Mouse (Mus musculus) MEL (cell line): ENCODE data around the gene Thoc7. TPM values are rescaled to one million over a fixed set of nuclear protein-coding genes. Genes with fewer than 3 reads are reported as not detected.

Experiments
- DNase-seq: peaks from one replicate; pipeline ENCODE4 v3.0.0; 2011; ENCODE audit warnings: low read depth, low spot score
- H3K27ac ChIP-seq: 2 replicates; pipeline ENCODE4 v1.5.1; 2012; ENCODE audit warnings: low read depth, mild to moderate bottlenecking, control low read depth, low read length, moderate library complexity; ENCODE audit not compliant: control insufficient read depth
- H3K27me3 ChIP-seq, 2 experiments: fragments of 150-350 bp in 1 of 2; sonication (generic) in 1 of 2; 2 replicates each; pipeline ENCODE4 v1.6.1; 2012; ENCODE audit warnings: low read length in 2 of 2, mild to moderate bottlenecking in 2 of 2, improper control_type of control experiment in 1 of 2, moderate library complexity in 1 of 2; ENCODE audit not compliant: insufficient read depth in 2 of 2, control insufficient read depth in 1 of 2
- H3K36me3 ChIP-seq, 2 experiments: 2 replicates each; pipeline ENCODE4 v1.6.1; 2012 to 2014; ENCODE audit warnings: low read length in 2 of 2, improper control_type of control experiment in 1 of 2, inconsistent platforms in 1 of 2, mild to moderate bottlenecking in 1 of 2; ENCODE audit not compliant: insufficient read depth in 2 of 2, control insufficient read depth in 1 of 2
- H3K4me1 ChIP-seq, 2 experiments: fragments of 150-350 bp in 1 of 2; sonication (generic) in 1 of 2; 2 replicates each; pipeline ENCODE4 v1.6.1; 2012; ENCODE audit warnings: low read length in 2 of 2, improper control_type of control experiment in 1 of 2, mild to moderate bottlenecking in 1 of 2; ENCODE audit not compliant: insufficient read depth in 2 of 2, control insufficient read depth in 1 of 2
- H3K4me3 ChIP-seq, 2 experiments: fragments of 150-350 bp in 1 of 2; sonication (generic) in 1 of 2; 2 replicates each; pipeline ENCODE4 v1.5.1; 2012; ENCODE audit warnings: low read depth in 2 of 2, low read length in 2 of 2, mild to moderate bottlenecking in 2 of 2, moderate library complexity in 2 of 2, control low read depth in 1 of 2, improper control_type of control experiment in 1 of 2; ENCODE audit not compliant: control insufficient read depth in 1 of 2, insufficient read depth in 1 of 2
- H3K79me2 ChIP-seq: 2 replicates; pipeline ENCODE4 v1.6.1; 2012; ENCODE audit warnings: mild to moderate bottlenecking, low read length, moderate library complexity; ENCODE audit not compliant: control insufficient read depth, poor library complexity, insufficient read depth
- H3K9ac ChIP-seq: 2 replicates; pipeline ENCODE4 v1.6.1; 2012; ENCODE audit warnings: low read depth, mild to moderate bottlenecking, control low read depth, low read length, moderate library complexity; ENCODE audit not compliant: control insufficient read depth, poor library complexity, severe bottlenecking
- H3K9me3 ChIP-seq: fragments of 150-350 bp; sonication (generic); replicated peaks from 2 replicates; pipeline ENCODE4 v1.6.1; 2012; ENCODE audit warnings: mild to moderate bottlenecking, low read length, improper control_type of control experiment, moderate library complexity; ENCODE audit not compliant: insufficient read depth
- CTCF ChIP-seq, 3 experiments: IDR thresholded peaks in 2 of 3; conservative IDR thresholded peaks in 1 of 3; 2 replicates each; pipeline ENCODE4 v1.5.1; 2011 to 2012; ENCODE audit warnings: low read length in 3 of 3, low read depth in 2 of 3, mild to moderate bottlenecking in 2 of 3, improper control_type of control experiment in 1 of 3, inconsistent platforms in 1 of 3, mixed read lengths in 1 of 3, moderate library complexity in 1 of 3; ENCODE audit not compliant: control insufficient read depth in 1 of 3, insufficient read depth in 1 of 3, poor library complexity in 1 of 3, severe bottlenecking in 1 of 3
- E2F4 ChIP-seq: IDR thresholded peaks from 2 replicates; pipeline ENCODE4 v1.6.1; 2011; ENCODE audit warnings: low read depth, low read length, improper control_type of control experiment, borderline replicate concordance
- KAT2A ChIP-seq: conservative IDR thresholded peaks from 2 replicates; pipeline ENCODE4 v1.6.1; 2012; ENCODE audit warnings: low read depth, low read length, improper control_type of control experiment, inconsistent platforms
- RAD21 ChIP-seq: IDR thresholded peaks from 2 replicates; pipeline ENCODE4 v1.6.1; 2011; ENCODE audit warnings: mild to moderate bottlenecking, low read depth, low read length, improper control_type of control experiment
- SMC3 ChIP-seq: IDR thresholded peaks from 2 replicates; pipeline ENCODE4 v1.6.1; 2011; ENCODE audit warnings: low read depth, low read length, improper control_type of control experiment
- TAL1 ChIP-seq: IDR thresholded peaks from 2 replicates; pipeline ENCODE4 v1.6.1; 2012; ENCODE audit warnings: mild to moderate bottlenecking, inconsistent platforms, low read length, moderate library complexity, mixed read lengths
- polyA plus RNA-seq, 2 experiments: library from polyadenylated mRNA; stranded (reverse) in 1 of 2; unstranded in 1 of 2; fragments of >175 nt in 1 of 2; fragments of >200 nt in 1 of 2; gene quantifications; 2 replicates each; pipeline versions ENCODE4 v1.2.1 to v1.2.4; 2012; ENCODE audit warnings: low replicate concordance in 2 of 2, low read depth in 1 of 2; ENCODE audit not compliant: insufficient read length in 2 of 2, insufficient read depth in 1 of 2, missing spikeins in 1 of 2
- total RNA-seq: library from RNA; depleted of rRNA; stranded (reverse); fragments of 300-350 nt; gene quantifications from 2 replicates; pipeline ENCODE4 v1.2.3, GENCODE M21; 2012; rRNA removed

Gene Thoc7
- total and polyA plus RNA-seq, 3 experiments = 85.8 to 121 TPM; not detected in 1

DNA sequence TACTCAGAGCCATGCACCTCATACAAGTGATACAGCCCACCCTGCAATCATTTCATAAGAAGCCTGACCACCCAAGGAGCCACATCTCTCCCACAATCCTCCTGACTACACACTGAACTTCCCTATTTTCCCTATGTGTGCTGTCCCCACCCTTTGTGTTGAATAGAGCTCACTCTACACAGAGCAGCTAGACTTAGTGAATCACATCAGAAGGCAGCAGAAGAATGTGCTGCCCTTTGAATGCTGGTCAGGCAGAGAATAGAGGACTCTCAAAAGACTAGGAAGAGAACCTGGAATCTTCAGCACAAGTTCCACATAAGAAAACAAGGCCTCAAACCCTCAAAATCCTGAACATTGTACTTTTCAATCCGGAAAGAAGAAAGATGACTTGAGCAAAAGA is 55.2 kb downstream of the Thoc7 start:
- H3K27me3 ChIP-seq = peaks cover 0 to 2% of the 10 kb centered on the region in 2 experiments; a peak in 2 of 4 replicates
- DNase-seq = no peak
- no peak for TF ChIP-seq TAL1
- TF ChIP-seq E2F4 = no peak
- TF ChIP-seq, all 39 proteins: peak for 0
- no peaks in the 10 kb centered on the region for H3K4me1 ChIP-seq
- no peaks in the 10 kb centered on the region for H3K9me3 ChIP-seq
- no peaks in the 10 kb centered on the region for H3K79me2 ChIP-seq
- no peak overlapping the region for H3K27ac ChIP-seq
- no peaks in the 10 kb centered on the region for H3K36me3 ChIP-seq
- no peak overlapping the region for H3K9ac ChIP-seq
- H3K4me3 ChIP-seq = no peak overlapping the region

GRCm38 (mm10) chr14:13901611-13902067 is 60.0 kb downstream of the Thoc7 start:
- Histone ChIP-seq H3K27me3 (peaks cover 0 to 2% of the 10 kb centered on the region in 2 experiments; a peak in 2 of 4 replicates), H3K9me3 (no peaks in the 10 kb centered on the region), H3K36me3 (no peaks in the 10 kb centered on the region), H3K79me2 (no peaks in the 10 kb centered on the region), H3K4me1 (no peaks in the 10 kb centered on the region), H3K9ac (no peak overlapping the region), H3K27ac (no peak overlapping the region), H3K4me3 (no peak overlapping the region)
- DNase-seq = peak; percentile 44
- peak; percentile 27 to 60 (median 34) for TF ChIP-seq CTCF (IDR thresholded peaks at IDR 0.05 in 2 of 3, conservative IDR thresholded peaks at IDR 0.05 in 1 of 3; ENCODE audit: control insufficient read depth in 1 of 3, insufficient read depth in 1 of 3, low read depth in 2 of 3, low read length in 3 of 3, poor library complexity in 1 of 3, severe bottlenecking in 1 of 3)
- peak; percentile 51 for TF ChIP-seq RAD21
- TF ChIP-seq SMC3 = peak; percentile 64
- TF ChIP-seq KAT2A = no peak

Other genes with a start within 250 kb of the Thoc7 start
- not detected in 2 replicates for gene Gm281, start 47.4 kb downstream of the Thoc7 start, total RNA-seq
- gene Gm281, start 47.4 kb downstream of the Thoc7 start, polyA plus RNA-seq = not detected
- 2.3 and 2.7 TPM in 2 replicates for gene Atxn7, start 412 bp downstream of the Thoc7 start, total RNA-seq
- gene Atxn7, start 412 bp downstream of the Thoc7 start, polyA plus RNA-seq = 1 to 10 TPM in 1 of 2 experiments, not detected in 1; 7.7 TPM
- gene Psmd6, start 159.1 kb upstream of the Thoc7 start, total RNA-seq = 201 and 203 TPM in 2 replicates
- gene Psmd6, start 159.1 kb upstream of the Thoc7 start, polyA plus RNA-seq = 100 to 1,000 TPM; 185 to 647 TPM
- gene Olfr720, start 225.0 kb upstream of the Thoc7 start, total RNA-seq = not detected in 2 replicates
- not detected for gene Olfr720, start 225.0 kb upstream of the Thoc7 start, polyA plus RNA-seq